21 mouse cellular contexts compared by ENCODE assay signal in the genomic region with DNA sequence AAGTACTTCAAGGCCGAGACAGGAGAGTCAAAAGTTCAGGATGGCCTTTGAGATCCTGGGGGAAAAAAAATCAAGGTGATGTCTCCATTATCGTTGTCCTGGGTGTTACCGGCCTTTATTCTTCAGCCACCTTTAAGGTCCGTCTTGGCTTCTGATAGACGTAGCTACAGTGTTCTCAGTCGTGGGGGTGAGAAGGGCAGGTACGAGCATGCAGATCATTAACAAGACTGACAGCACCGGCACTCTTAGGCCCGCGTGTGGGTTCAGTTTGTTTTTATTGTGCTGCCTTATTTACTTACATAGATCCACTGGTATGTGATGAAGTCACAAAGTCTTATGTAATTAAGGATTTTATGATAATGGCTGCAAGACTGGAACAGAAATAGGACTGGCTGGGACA. TPM values are rescaled to one million over a fixed set of nuclear protein-coding genes. Genes with fewer than 3 reads are reported as not detected.
DNase-seq lines count a peak whose midpoint lies in the region; ATAC-seq and TF ChIP-seq lines count a peak whose summit lies in the region.
"Had no signal": no experiment of that assay in that cellular context is flagged by ENCODE, and none has a peak within 500 bp of the region (broad histone marks: within the 10 kb centered on the region; RNA-seq: fewer than 3 reads in every experiment).

No protein-coding gene starts in this region.

- no peaks in the 10 kb centered on the region for H3K9me3 ChIP-seq in heart, embryonic 12.5 days (replicated peaks)
- no peaks in the 10 kb centered on the region for H3K9me3 ChIP-seq in liver, embryonic 14.5 days (ENCODE audit: control insufficient read depth, low read length)
- H3K9me3 ChIP-seq in embryonic facial prominence, embryonic 10.5 days, result no peaks in the 10 kb centered on the region
- H3K9me3 ChIP-seq: midbrain, embryonic 15.5 days had no signal

- peak overlapping the region; percentile 48 for H3K27ac ChIP-seq in heart, embryonic 12.5 days (ENCODE audit: poor library complexity, severe bottlenecking)
- peak overlapping the region; percentile 47; the same call in 1 of the 2 replicates for H3K27ac ChIP-seq in brown adipose tissue, adult 24 weeks (replicated peaks; ENCODE audit: low read depth, low read length)
- H3K27ac ChIP-seq in liver, embryonic 14.5 days, result peak overlapping the region; percentile 100
- no peak overlapping the region for H3K27ac ChIP-seq in embryonic facial prominence, embryonic 10.5 days (replicated peaks)
- H3K27ac ChIP-seq: midbrain, embryonic 15.5 days had no signal

- ATAC-seq in heart, embryonic 12.5 days (ENCODE audit: insufficient number of reproducible peaks, low FRiP score), result no peak
- ATAC-seq in liver, embryonic 14.5 days (ENCODE audit: insufficient read depth), result no peak
- ATAC-seq: CD4-positive, CD25-positive, alpha-beta regulatory T cell, adult 4 months; forebrain, embryonic 14.5 days; midbrain, embryonic 15.5 days had no signal

- H3K4me2 ChIP-seq in heart, embryonic 12.5 days, result no peak overlapping the region
- H3K4me2 ChIP-seq in liver, embryonic 14.5 days (ENCODE audit: low read depth), result peak overlapping the region; percentile 80
- H3K4me2 ChIP-seq: lung, embryonic 14.5 days; midbrain, embryonic 15.5 days had no signal

- no peak for TF ChIP-seq EP300 in liver, embryonic 14.5 days (IDR thresholded peaks at IDR 0.05; ENCODE audit: low read depth)

- H3K36me3 ChIP-seq in heart, embryonic 12.5 days, result peaks cover 27% of the 10 kb centered on the region
- peaks cover 31% of the 10 kb centered on the region for H3K36me3 ChIP-seq in liver, embryonic 14.5 days (replicated peaks; ENCODE audit: control insufficient read depth, insufficient read depth, low read depth)
- peaks cover 94% of the 10 kb centered on the region for H3K36me3 ChIP-seq in embryonic facial prominence, embryonic 10.5 days (replicated peaks)

- no peak overlapping the region for H3K9ac ChIP-seq in heart, embryonic 12.5 days
- peak overlapping the region; percentile 94 for H3K9ac ChIP-seq in liver, embryonic 14.5 days (replicated peaks)
- H3K9ac ChIP-seq: lung, embryonic 14.5 days; midbrain, embryonic 15.5 days had no signal

- TF ChIP-seq CTCF in liver, embryonic 14.5 days (IDR thresholded peaks at IDR 0.05; ENCODE audit: low read depth), result no peak

- H3K27me3 ChIP-seq in heart, embryonic 12.5 days (replicated peaks), result no peaks in the 10 kb centered on the region
- no peaks in the 10 kb centered on the region for H3K27me3 ChIP-seq in liver, embryonic 14.5 days (ENCODE audit: control insufficient read depth, insufficient read depth, low read length)
- no peaks in the 10 kb centered on the region for H3K27me3 ChIP-seq in embryonic facial prominence, embryonic 10.5 days (replicated peaks; ENCODE audit: low read depth, poor library complexity, severe bottlenecking)
- H3K27me3 ChIP-seq: midbrain, embryonic 15.5 days had no signal

- no peak overlapping the region for H3K4me3 ChIP-seq in heart, embryonic 12.5 days
- H3K4me3 ChIP-seq in brown adipose tissue, adult 24 weeks (ENCODE audit: insufficient read depth, low read depth, low read length), result no peak overlapping the region
- H3K4me3 ChIP-seq in liver, embryonic 14.5 days (ENCODE audit: insufficient read depth in 1 of 2, low read depth in 2 of 2, low read length in 2 of 2), result peak overlapping the region; percentile 24 to 76; a peak in 3 of 4 replicates
- H3K4me3 ChIP-seq in embryonic facial prominence, embryonic 10.5 days, result no peak overlapping the region
- H3K4me3 ChIP-seq: midbrain, embryonic 15.5 days had no signal

- WGBS in heart, embryonic 12.5 days, result 80% methylated on average over 10 of the region's 10 CpGs
- 69% methylated on average over 10 of the region's 10 CpGs for WGBS in liver, embryonic 14.5 days (ENCODE audit: insufficient replicate concordance)
- WGBS in embryonic facial prominence, embryonic 10.5 days, result 86% methylated on average over 10 of the region's 10 CpGs

- H3K4me1 ChIP-seq in heart, embryonic 12.5 days (replicated peaks), result peaks cover 42% of the 10 kb centered on the region
- H3K4me1 ChIP-seq in brown adipose tissue, adult 24 weeks (ENCODE audit: control insufficient read depth, insufficient read depth, insufficient read length, low read length), result peaks cover 38% of the 10 kb centered on the region
- peaks cover 71 to 91% of the 10 kb centered on the region in 2 experiments for H3K4me1 ChIP-seq in liver, embryonic 14.5 days (replicated peaks; ENCODE audit: control insufficient read depth in 2 of 2, insufficient read depth in 2 of 2, low read length in 1 of 2)
- no peaks in the 10 kb centered on the region for H3K4me1 ChIP-seq in embryonic facial prominence, embryonic 10.5 days
- H3K4me1 ChIP-seq: midbrain, embryonic 15.5 days had no signal

- DNase-seq in heart, adult 9 months (ENCODE audit: low spot score in 2 of 2), result no peak
- DNase-seq in kidney, adult 9 months, result peak; percentile 81
- DNase-seq in liver, embryonic 14.5 days (ENCODE audit: low read depth in 3 of 3, low spot score in 3 of 3), result no peak
- no peak for DNase-seq in embryonic facial prominence, embryonic 10.5 days (ENCODE audit: low spot score)
- no peak for DNase-seq in layer of hippocampus, adult 18-20 months (ENCODE audit: low spot score in 2 of 2)
- DNase-seq: adrenal gland, postnatal 25 days; cerebellum, postnatal 25 days; layer of hippocampus, adult 9-11 months; lung, embryonic 14.5 days; right cerebral cortex, postnatal 4 days; thymus, postnatal 4 days had no signal

RNA-seq across cellular contexts. Expression of a gene that starts 9.0 kb away (rescaled TPM):
- 0.10 and 0.20 TPM in 2 replicates for polyA plus RNA-seq in heart, embryonic 12.5 days (2016; fragmentation: Nextera tagmentation; extraction: Ambion mirVana)
- 61.6 and 107 TPM in 2 replicates for polyA plus RNA-seq in brown adipose tissue, adult 24 weeks (2012; ENCODE audit: insufficient read depth, insufficient read length, missing spikeins)
- polyA plus RNA-seq in liver, embryonic 14.5 days (2012; rRNA removed), result 0.02 TPM in 1 of 2 replicates, not detected in the other
- polyA plus RNA-seq in liver, embryonic 14.5 days (2014; fragmentation: Nextera tagmentation; extraction: Ambion mirVana), result not detected in 2 replicates
- 0.11 TPM in 1 of 2 replicates, not detected in the other for polyA plus RNA-seq in embryonic facial prominence, embryonic 10.5 days (2016; fragmentation: Nextera tagmentation; extraction: Ambion mirVana)
- total RNA-seq in layer of hippocampus, adult 18-20 months (2021), result 1 to 10 TPM; 1.9 to 2.8 TPM
- total RNA-seq: megakaryocyte progenitor cell, adult 5-6 weeks had no signal
- polyA plus RNA-seq: CD4-positive, CD25-positive, alpha-beta regulatory T cell, adult 4 months; embryonic facial prominence, embryonic 11.5 days; forebrain, embryonic 14.5 days; lung, embryonic 14.5 days; midbrain, embryonic 15.5 days; neural tube, embryonic 11.5 days; stomach, embryonic 14.5 days had no signal

RNA-seq across cellular contexts. Expression of a gene that starts 29.4 kb away (rescaled TPM):
- 240 and 245 TPM in 2 replicates for polyA plus RNA-seq in heart, embryonic 12.5 days (2016; fragmentation: Nextera tagmentation; extraction: Ambion mirVana)
- polyA plus RNA-seq in brown adipose tissue, adult 24 weeks (2012; ENCODE audit: insufficient read depth, insufficient read length, missing spikeins), result 54.8 and 55.8 TPM in 2 replicates
- 329 and 337 TPM in 2 replicates for polyA plus RNA-seq in liver, embryonic 14.5 days (2012; rRNA removed)
- 556 and 628 TPM in 2 replicates for polyA plus RNA-seq in liver, embryonic 14.5 days (2014; fragmentation: Nextera tagmentation; extraction: Ambion mirVana)
- 101 and 105 TPM in 2 replicates for polyA plus RNA-seq in embryonic facial prominence, embryonic 10.5 days (2016; fragmentation: Nextera tagmentation; extraction: Ambion mirVana)
- total RNA-seq in layer of hippocampus, adult 18-20 months (2021), result 10 to 100 TPM; 60.5 to 73.3 TPM

RNA-seq across cellular contexts. Expression of a gene that starts 51.0 kb away (rescaled TPM):
- 0.10 and 0.28 TPM in 2 replicates for polyA plus RNA-seq in heart, embryonic 12.5 days (2016; fragmentation: Nextera tagmentation; extraction: Ambion mirVana)
- polyA plus RNA-seq in brown adipose tissue, adult 24 weeks (2012; ENCODE audit: insufficient read depth, insufficient read length, missing spikeins), result 2.6 and 2.7 TPM in 2 replicates
- 0.58 and 0.64 TPM in 2 replicates for polyA plus RNA-seq in liver, embryonic 14.5 days (2012; rRNA removed)
- polyA plus RNA-seq in liver, embryonic 14.5 days (2014; fragmentation: Nextera tagmentation; extraction: Ambion mirVana), result 2.0 and 2.3 TPM in 2 replicates
- polyA plus RNA-seq in embryonic facial prominence, embryonic 10.5 days (2016; fragmentation: Nextera tagmentation; extraction: Ambion mirVana), result 0.27 and 0.38 TPM in 2 replicates
- total RNA-seq in layer of hippocampus, adult 18-20 months (2021), result under 1 TPM; 0.36 to 0.77 TPM
- total RNA-seq: adrenal gland, postnatal 25 days; heart, postnatal 10 days; megakaryocyte progenitor cell, adult 5-6 weeks had no signal

Comparison
In these comparisons a context has a peak if more than half of its experiments do, and no peak if none do; other contexts are left out.
1. H3K4me3 ChIP-seq: peak in liver, embryonic 14.5 days (2 of 2); none in heart, embryonic 12.5 days (single experiment), brown adipose tissue, adult 24 weeks (single experiment) and embryonic facial prominence, embryonic 10.5 days (single experiment).
2. RNA of a gene that starts 9.0 kb away (polyA plus RNA-seq): 61.6 to 107 TPM in brown adipose tissue, adult 24 weeks; 0.10 to 0.20 TPM in heart, embryonic 12.5 days, 0.11 TPM in embryonic facial prominence, embryonic 10.5 days and 0.02 TPM in liver, embryonic 14.5 days; every median in the first group is over 10 times any median in the second.